Mouse (Mus musculus) CD8-positive naive resting alpha-beta T cell, adult 2 months (primary cell): ENCODE results near the gene Rtn1.
"Not testable (repeated sequence)": the region's sequence is repeated elsewhere in the genome, so short reads cannot be mapped to it uniquely, and the experiment has no call there.

Experiments
- DNase-seq, 2 experiments: peaks; one replicate each; pipeline ENCODE4 v3.0.0; 2022; ENCODE audit warnings: low read depth in 2 of 2, low spot score in 2 of 2

Rtn1 gene

DNA sequence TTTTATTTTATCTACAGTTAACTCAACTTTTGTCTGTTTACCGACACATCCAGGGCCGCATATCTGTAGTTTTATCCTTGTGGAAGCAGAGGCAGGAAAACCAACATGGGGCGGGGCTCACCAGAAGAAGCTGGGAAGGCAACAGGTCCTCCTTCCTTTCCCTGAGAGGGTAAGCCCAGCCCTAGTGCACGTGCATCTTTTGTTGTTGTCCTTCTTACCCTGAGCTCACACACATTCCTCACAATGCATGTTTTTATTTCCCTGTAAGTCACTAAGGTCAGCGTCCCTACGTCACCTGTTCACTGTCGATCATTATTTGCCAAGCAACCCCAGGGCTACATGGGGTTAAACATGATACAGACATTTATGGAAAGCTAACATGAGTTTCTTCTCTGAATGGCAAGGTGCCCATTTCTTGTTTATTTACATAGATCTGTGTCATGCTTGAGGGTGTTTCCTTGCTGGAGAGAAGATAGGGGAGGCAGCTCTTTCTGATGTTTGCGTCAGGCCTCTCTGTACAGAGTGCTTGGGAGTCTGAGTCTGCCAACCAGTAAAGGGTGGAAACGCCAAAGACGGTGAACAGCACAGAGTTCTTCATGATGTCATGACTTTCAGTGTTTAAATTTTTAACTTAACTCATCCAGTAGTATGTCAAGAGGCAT lies 84.5 kb downstream of the Rtn1 start:
- no peak for DNase-seq

DNA sequence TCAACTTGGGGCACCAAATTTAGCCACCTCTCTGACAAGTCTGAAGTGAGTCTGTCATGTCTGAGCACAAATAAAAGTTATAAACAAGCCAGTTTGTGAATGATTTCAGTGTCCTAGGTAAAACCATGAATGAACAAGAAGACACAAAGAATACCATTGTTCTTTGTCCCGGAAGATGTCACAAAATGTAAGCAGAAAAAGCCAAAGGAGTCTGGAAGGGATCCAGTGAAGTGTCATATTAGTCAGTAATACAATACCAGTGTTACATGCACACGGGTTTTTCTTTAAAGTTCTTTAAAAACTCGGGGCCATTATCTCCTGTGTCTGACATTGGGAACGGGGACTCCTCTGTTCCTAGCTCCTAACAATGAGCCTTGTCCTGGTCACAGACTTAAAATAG lies 85.1 kb downstream of the Rtn1 start:
- no peak for DNase-seq

DNA sequence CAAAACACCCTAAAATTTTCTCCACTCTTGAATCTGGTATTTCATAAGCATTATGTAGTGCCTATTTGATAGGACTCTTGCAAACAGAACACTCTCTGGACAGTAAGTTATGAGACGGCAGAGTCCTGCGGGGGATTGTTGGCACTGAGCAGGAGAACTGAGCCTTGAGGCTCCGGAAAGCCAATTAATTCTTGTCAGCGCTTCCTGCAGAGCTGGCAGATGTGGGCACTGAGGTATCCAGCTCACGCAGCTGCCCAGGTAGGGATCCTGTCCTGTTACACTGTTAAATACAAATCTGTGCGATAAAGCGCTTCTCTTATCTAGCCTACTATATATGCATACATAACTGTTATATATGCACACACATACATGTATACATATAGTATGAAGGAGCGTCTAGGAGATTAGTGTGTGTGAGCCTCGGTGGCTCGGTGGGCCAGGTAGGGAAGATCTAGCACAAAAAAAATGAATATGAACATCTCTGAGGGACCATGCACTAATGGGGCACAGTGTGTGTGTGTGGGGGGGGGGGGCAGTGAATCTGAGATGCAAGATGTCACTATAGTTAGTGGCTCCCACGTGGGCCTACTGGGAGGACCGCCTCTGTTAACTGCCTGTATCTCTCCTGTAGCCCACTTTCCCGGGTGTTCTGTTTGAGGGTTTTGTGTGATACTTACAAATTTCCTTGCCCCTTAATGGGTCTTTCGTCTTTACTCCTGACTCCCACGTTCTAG lies 93.0 kb downstream of the Rtn1 start:
- no peak for DNase-seq

DNA sequence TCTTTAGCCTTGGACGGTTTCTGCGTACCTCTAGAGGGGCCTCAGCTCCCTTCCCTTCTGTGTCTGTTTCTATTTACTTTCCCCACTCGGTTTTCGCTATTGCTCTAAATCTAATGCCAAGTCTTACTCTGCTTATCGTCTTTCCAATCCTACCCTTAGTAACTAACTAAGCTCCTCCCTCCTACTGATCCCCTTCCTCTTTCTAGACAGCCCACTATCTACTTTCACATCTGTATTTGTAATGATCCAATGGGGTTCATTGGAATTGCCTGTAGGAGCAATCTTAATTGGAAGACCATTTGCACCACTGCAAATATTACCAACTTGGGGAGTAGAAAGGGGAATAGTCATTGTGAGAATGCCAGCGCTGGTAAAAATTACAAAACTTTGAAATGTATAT lies 98.0 kb downstream of the Rtn1 start:
- DNase-seq, result no peak

DNA sequence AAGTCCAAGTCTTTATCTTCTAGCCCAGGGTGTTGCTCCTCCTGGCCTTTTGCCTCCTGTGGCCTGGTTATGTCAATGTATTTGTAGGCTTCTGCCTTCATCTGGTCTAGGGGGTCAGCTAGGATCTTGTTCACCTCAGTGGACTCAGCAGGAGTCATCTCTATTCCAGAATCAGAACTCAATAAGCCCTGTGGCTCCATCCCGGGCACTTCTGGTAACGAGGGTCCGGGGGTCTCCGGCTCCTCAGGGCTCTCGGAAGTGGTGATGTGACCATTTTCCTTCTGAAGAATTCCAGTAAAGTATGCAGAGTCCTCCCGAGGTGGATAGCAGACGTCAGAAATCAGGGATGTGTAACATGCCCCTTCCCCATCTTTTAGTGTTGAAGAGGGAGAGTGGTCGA lies 100.3 kb downstream of the Rtn1 start:
- no peak for DNase-seq

DNA sequence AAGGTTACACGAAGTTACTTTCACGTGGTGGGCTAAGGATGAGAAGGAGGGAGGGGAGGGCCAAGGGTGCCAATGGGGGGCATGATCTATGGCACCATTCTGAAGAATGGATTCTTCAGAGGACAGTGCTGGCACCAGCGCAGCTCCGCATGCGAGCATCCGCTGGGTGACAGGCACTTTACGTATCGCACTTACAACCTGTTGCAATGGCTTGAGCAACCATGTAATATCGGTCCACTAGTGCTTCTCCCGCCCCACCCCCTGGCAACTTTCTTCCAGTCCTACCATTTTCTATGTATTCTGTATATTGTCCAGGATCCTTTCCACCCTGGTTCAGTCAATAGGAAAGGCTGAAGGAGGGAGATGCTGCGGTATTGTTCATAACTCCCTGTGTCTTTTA lies 102.6 kb downstream of the Rtn1 start:
- no peak for DNase-seq

DNA sequence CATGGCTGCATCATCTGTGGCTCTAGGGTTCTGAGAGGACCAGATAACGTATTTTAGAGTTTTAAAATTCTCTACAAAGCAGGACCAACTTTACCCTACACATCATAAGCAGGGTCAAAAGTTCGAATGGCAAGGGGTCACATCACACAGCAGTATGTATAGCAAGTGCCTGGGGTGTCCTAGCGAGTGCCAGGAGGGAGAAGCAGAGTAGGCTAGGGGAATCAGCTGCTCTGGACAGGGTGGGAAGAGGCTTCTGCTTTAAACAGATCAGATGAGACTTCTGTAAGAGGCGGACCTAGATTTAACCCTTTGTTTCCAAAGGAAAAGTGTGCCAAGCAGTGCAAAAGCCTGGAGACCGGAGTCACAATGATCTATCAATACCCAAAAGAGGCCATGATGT lies 103.4 kb downstream of the Rtn1 start:
- no peak for DNase-seq

DNA sequence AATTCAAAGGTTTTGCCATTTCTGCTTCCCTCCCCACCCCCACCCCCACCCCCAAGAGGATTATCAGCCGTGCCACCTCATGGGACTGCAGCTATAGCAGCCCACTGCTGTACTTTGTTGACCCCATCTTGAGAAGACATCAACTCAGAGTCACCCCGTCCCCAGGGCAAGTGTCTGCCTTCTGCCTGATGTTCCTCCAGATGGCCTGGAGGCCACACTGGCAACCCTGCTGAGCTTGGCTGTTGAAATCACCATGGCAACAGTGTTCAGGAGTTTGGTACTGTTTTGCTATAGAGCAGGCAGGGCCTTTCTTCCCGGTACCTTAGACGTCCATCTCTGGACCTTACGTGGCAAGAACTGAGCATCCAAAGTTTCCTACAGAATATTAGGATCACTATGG lies 103.9 kb downstream of the Rtn1 start:
- DNase-seq, result no peak

DNA sequence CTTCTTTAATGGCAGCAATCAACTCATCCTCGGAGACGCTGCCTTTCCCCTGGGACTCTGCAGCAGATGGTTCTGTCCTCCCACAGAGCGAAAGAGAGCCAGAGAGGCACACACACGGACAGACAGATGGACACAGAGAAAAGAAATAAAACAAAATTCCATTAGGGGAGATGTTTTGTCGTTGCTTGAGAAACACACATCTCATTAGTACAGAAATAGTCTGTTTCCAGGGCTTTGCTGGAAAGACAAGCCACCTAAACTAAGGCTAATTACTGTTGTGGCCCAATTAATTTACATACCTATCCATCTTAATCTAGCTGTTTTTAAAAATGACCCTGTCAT lies 104.5 kb downstream of the Rtn1 start:
- no peak for DNase-seq

DNA sequence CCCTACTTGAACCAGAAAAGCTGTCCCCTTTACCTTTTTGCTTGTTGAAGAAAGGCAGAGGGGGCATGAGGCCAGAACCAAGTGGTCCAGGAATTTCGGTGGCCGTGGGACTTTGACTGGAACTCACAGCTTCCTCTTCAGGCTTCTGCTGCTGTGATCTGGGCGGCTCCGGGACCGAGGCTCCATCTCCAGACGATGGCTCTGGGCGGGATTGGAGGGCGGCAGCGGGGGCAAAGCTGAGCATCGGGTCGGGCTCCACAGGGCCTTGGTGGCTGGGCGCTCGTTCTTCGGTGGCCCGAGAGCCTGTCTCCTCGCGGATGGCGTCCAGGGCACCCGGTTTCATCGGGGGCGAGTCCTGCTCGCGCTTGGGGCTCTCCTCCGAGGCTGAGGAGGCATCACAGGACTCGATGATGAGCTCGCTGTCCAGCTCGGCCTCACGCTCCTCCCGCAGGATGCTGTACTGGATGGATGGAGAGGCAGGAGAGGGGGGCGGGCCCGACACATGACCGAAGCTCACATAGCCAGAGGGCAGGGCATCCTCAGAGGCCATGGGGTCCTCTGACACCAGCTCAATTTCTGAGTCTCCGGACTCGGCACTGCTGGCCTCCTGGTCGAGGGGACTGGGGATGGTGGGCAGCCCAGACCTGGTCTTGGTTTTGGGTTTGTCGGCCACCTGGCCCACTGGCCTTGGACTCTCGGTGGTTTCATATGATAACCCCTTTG lies 105.1 kb downstream of the Rtn1 start:
- no peak for DNase-seq

DNA sequence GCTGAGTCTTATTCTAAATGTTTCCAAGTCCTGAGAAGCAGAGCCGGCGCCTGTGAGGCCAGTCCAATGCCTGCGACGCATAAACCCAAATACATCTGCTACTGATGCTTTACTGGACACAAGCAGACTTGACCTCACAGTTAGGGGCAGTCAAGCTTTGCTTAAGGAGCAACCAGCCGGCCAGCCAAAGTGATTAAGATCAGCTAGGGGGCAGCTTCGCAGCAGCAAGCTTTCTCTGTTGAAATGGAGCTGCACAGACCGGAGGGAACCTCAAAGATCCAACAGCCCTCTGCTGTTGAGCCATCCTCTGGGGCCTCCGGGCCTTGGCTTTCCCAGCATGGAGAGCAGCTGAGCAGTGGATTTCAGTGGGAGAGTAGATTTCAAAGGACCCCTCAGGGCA lies 107.4 kb downstream of the Rtn1 start:
- no peak for DNase-seq

DNA sequence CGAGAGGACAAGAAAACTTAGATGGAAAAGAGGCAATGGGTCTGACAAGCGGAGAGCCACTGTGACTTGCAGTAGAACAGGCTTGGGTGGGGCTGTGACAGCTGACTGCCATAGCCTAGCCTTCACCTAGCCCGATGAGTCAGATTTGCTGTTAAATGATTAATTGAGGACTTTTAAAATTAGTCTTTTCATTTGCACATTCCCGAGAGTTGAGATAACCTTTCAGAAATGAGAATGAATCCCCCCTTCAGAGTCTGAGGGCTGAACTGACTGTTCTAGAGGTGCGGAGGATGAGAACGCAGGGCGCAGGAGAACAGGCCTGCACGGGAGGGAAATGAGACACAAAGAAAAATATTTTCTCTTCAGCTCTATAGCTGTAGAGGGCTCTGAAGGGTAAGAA lies 107.9 kb downstream of the Rtn1 start:
- no peak for DNase-seq

DNA sequence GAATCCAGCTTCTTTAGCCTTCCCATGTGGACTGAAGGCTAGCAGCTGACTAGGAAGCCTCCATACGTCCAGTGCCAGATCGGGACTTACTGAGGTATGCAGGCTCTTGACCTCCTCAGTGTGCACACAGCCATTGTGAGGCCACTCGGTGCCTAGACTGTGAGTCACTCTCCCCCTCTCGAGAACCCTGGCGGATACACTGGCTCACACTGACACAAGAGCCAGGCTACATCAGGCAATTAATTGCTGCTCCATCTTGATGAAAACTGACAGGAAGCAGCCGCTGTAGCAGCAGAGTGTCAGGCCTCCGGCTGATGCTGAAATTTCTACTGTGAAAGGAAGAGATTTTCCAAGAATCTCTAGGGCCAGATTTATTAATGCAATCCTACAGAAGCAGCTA lies 110.6 kb downstream of the Rtn1 start:
- DNase-seq, result no peak

DNA sequence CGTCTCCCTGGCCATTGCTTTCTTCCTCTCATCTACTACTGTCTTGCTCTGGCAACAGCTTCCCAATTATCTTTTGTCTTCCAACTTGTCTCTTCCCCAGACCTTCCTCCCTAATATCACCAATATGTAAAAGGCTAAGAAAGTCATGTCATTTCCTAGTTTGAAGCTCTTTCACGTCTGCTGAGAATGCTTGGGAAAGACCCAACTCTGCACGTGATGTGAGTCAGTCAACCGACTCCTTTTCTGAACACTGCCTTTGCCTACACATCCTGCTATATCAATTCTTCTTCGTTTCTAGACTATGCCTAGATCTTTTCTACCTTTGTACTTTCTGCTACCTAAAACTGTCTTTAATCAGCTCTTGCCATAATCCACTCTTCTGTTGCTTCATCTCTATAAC lies 112.3 kb downstream of the Rtn1 start:
- no peak for DNase-seq

DNA sequence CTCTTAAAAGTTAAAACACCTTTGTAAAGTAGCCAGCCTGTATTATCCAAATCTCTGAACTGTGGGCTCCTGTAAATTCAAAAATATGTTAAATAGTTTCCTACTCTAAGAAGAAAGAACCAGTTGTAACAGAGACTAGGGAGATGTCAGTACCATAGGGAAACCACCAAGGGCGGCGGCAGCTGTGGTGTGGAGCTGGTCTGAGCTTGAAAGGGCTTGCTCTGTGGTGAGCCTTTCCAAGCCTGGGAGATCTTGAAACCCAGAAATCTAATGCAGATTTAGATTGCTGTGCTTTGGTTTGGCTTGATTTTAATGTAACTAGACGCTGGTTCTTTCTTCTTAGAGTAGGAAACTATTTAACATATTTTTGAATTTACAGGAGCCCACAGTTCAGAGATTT lies 115.7 kb downstream of the Rtn1 start:
- DNase-seq, result not testable (repeated sequence)

DNA sequence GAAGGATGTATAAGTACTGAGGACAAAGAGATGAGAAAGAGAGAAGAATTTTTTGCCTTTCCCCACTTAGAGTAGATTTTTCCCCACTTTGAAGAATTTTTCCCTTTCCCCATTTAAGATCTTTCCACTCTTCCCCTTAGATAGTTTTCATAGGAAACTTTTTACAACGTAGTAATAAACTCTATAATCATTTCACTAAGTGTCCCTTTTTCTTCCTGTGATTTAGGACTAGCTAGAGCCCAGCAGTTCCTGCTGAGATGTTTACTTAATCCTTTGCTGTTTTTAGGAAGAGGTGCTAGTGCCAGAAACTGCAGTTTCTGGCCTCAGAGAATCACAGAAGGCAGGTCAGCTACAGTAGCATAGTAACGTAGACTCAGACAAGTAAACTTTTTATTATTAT lies 116.3 kb downstream of the Rtn1 start:
- no peak for DNase-seq

DNA sequence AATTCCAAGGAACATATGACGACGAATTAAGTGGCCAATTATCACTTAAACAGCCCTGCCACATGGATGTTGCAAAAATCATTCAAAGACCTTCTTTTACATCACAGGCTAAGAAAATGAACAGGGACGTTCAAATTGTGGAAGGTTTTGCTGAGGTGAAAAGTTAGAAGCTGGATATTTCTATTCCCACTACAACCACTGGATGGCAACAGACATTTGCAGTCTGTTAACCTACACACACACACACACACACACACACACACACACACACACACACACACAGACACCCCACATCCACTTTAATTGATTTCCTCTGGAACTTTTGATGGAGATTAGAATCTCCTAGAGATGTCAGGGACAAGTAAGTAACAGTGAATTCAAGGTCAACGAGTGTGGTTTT lies 117.6 kb downstream of the Rtn1 start:
- no peak for DNase-seq

DNA sequence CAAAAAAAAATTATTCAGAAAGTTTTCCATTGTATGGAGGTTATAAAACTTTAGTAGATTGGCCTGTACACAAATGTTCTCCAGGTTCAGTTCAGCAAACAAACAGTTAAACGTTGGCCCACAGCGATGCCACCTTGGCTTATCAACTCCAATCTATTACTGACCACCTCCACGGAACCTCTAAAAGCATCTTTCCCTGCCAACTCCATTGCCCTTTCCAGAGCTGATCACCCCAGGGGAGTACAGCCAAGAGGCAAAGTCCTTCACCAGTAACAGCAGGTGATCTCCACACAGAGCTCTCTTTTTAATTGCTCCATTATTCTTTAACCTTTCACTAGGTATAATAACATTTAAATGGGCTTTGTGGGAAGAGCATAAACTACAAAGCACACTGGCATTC lies 120.6 kb downstream of the Rtn1 start:
- DNase-seq, result no peak

DNA sequence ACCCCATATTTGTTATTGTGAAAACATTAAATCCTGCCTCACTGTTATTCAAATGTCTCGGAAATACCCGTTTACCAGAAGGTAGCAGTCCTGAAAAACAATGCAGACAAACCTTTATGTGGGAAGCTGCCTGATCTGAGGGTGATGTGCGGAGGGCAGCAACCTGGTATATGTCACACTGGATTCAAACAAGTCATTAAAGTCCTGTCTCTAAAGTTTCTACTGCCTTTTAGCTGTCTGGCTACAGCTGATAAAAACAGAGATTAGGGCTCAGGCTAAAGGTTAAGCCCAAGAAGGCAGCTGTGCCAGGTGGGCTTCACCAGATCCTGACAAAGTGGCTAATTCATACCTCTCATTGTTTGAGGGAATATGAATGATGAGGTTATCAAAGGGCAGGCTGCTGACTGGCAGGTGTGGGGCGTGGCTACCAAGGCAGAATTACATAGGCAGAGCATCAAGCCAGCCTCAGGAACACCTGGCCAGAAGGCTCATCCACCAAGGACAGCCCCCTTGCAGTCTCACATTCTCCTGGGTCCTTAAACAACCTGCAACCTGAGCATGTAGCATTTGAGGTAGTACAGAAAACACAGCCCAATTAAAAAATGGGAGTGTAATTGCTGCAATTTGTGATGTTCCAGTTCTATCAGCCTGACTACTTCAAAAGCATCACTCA lies 121.4 kb downstream of the Rtn1 start:
- no peak for DNase-seq

DNA sequence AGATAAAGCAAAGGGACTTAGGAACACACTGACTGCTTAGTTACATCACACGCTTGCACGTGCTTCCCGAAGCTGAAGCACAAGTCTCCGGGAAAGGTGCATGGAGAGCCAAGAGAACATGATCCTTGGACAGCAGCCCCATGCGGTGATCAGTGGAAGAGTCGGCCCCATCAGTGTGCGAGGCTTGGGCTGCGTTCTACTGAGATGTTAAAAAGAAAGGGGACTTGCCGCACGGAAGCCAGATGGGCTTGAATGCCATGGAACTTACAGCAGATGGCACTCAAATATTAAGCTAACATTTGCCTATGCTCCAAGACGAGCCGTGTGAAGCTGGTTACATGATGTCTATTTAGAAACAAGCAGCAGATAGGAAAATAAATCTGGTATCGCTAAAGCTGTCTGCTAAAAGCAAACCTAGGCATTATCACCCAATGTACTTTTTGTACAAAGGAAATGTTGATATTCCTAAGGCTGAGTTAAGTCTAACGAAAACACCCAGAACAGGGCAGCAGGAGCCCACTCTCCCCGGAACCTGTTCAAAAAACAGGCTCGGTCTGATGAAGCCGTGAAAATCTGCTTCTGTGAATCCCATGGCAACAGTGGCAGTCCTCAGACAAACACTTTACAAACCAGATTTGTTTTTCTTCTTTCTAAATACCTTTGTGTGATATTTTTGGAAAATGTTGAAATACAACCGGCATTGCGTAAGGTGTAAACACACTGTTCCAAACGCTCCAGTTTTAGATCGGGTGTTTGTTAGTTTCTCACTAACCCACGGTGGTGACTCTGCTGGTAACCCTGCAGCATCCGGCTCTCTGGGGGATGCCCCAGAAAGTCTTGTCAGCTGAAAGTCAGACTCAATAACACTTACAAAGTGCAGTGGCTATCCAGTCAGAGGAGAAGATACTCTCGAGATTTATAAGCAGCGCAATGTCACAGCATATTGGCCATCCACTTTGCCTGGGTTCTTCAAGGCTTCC lies 123.2 kb downstream of the Rtn1 start:
- DNase-seq, result no peak

DNA sequence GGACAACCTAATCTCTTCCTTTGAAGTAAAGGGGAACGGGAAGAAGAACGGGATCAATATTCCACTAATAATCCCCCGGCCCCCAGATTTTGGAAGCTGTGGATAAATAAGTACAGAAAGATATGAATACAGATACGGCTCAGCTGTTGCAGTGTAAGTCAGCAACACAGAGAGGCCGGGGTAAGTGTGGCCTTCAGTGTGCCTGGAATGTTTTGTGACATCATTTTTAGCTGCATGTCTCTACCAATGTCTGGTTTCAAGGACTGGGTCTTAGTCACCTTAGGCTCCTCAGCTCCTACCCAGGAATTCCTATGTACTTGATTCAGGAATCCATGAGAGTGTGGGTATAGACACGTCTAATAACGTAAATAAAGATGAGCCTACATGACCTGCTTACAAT lies 124.3 kb downstream of the Rtn1 start:
- DNase-seq, result no peak
